Mouse (Mus musculus): Measurements from ENCODE around the gene Tesk1.

Gene Tesk1

GRCm38 (mm10) chr4:43418973-43419656 lies 22.6 kb upstream of the Tesk1 start:
- no peak for DNase-seq (ENCODE audit: low spot score)

GRCm38 (mm10) chr4:43419801-43420281 lies 21.9 kb upstream of the Tesk1 start:
- DNase-seq (ENCODE audit: low spot score), result no peak

GRCm38 (mm10) chr4:43420305-43420704 lies 21.4 kb upstream of the Tesk1 start:
- DNase-seq (ENCODE audit: low spot score), result peak; percentile 92

GRCm38 (mm10) chr4:43421632-43422240 lies 20.0 kb upstream of the Tesk1 start:
- DNase-seq (ENCODE audit: low spot score), result no peak

GRCm38 (mm10) chr4:43423267-43423934 lies 18.3 kb upstream of the Tesk1 start:
- no peak for DNase-seq (ENCODE audit: low spot score)

- DNase-seq (ENCODE audit: low spot score), result no peak
These were observed 17.7 kb upstream of the Tesk1 start for GRCm38 (mm10) chr4:43424072-43424471.

- no peak for DNase-seq (ENCODE audit: low spot score)
These were observed 16.5 kb upstream of the Tesk1 start for GRCm38 (mm10) chr4:43425197-43425596.

- DNase-seq (ENCODE audit: low spot score), result no peak
These were observed 15.9 kb upstream of the Tesk1 start for GRCm38 (mm10) chr4:43425648-43426380.

- no peak for DNase-seq (ENCODE audit: low spot score)
These were observed 15.3 kb upstream of the Tesk1 start for GRCm38 (mm10) chr4:43426487-43426886.

- no peak for DNase-seq (ENCODE audit: low spot score)
These were observed 14.1 kb upstream of the Tesk1 start for GRCm38 (mm10) chr4:43427501-43428179.

GRCm38 (mm10) chr4:43428180-43428861 lies 13.4 kb upstream of the Tesk1 start:
- DNase-seq (ENCODE audit: low spot score), result no peak

- DNase-seq (ENCODE audit: low spot score), result no peak
These were observed 12.8 kb upstream of the Tesk1 start, which contains the start of gene Fam166b for GRCm38 (mm10) chr4:43428946-43429345. Fam166b (minus strand) TSS chr4:43429134.

GRCm38 (mm10) chr4:43431690-43432089 lies 10.0 kb upstream of the Tesk1 start:
- DNase-seq (ENCODE audit: low spot score), result peak; percentile 77

- no peak for DNase-seq (ENCODE audit: low spot score)
These were observed 8.9 kb upstream of the Tesk1 start for GRCm38 (mm10) chr4:43432832-43433231.

GRCm38 (mm10) chr4:43442044-43442443 lies 305 bp downstream of the Tesk1 start:
- DNase-seq (ENCODE audit: low spot score), result peak; percentile 98

- no peak for DNase-seq (ENCODE audit: low spot score)
These were observed 970 bp downstream of the Tesk1 start for GRCm38 (mm10) chr4:43442456-43443361.

GRCm38 (mm10) chr4:43443511-43443910 lies 1.8 kb downstream of the Tesk1 start:
- DNase-seq (ENCODE audit: low spot score), result no peak

GRCm38 (mm10) chr4:43447251-43447650 lies 5.5 kb downstream of the Tesk1 start:
- DNase-seq (ENCODE audit: low spot score), result no peak

- no peak for DNase-seq (ENCODE audit: low spot score)
These were observed 6.8 kb downstream of the Tesk1 start for GRCm38 (mm10) chr4:43448554-43448953.

GRCm38 (mm10) chr4:43452315-43452714 lies 10.6 kb downstream of the Tesk1 start:
- no peak for DNase-seq (ENCODE audit: low spot score)

Data from layer of hippocampus, adult 9-10 months (tissue).